Mouse (Mus musculus): ENCODE measurements at regions not wholly inside any gene's neighbourhood (a gene's known extent, or its start where the extent isn't known, plus 50 kb on each side); places are given as distances from the start of the nearest gene placed in this dataset.

DNA sequence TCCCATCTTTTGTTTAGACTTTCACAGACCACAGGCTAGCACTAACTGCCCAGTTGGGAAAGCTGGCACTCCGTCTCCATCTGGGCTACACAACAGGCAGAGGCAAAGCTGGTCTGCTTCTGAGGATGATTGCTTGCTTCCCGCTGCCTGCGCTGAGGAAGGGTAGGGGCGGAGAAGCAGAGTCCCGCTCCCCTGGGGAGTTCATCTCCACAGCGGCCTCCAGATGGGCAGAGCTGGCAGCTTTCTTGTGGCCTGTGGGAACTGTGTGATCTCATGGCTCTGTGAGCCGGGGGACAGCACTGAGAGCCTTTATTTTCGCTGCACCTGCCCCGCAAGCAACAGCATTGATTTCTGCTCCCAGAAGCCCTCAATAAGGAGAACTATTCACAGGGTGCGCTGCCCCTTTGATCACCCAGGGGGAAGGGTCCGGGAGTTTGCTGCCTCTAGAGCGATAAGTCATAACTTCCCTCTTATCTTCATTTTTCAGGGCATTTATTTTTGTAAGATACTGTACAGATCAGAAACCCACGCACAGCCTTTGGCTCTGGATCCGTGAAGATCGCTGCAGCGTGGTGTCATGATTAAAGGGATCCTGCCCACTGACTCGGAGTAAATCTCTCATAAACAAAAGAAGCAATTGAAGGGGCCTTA lies 155.7 kb downstream of the Gm9376 start:
- H3K4me3 ChIP-seq, result peak overlapping the region; percentile 32
- no peak overlapping the region for H3K27ac ChIP-seq (ENCODE audit: poor library complexity, severe bottlenecking)
- WGBS, result 5% methylated on average over 17 of the region's 17 CpGs

DNA sequence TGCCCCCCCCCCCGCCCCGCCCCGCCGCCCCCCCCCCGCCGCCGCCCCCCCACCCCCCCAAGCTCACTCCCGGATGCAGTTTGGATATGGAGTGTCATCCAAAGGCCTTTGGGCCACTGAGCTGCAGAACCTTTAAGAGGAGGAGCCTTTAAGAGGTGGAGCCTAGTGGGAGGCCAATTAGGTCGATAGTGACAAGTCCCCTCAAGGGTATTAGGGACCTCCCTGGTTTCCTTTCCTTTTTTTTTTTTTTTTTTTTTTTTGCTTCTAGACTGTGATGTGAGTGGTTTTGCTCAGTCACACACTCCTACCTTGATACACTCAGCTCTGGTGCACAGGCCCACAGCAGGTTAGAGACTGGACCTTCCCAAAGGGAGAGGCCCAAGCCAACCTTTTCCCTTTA lies 156.5 kb downstream of the Gm9376 start:
- Histone ChIP-seq H3K4me2 (peak overlapping the region; percentile 65), H3K4me3 (no peak overlapping the region), H3K9me3 (replicated peaks) (peaks cover 21% of the 10 kb centered on the region; the same call in 1 of the 2 replicates), H3K36me3 (no peaks in the 10 kb centered on the region), H3K4me1 (replicated peaks) (peaks cover 9% of the 10 kb centered on the region), H3K9ac (no peak overlapping the region), H3K27me3 (replicated peaks) (peaks cover 8% of the 10 kb centered on the region; the same call in 1 of the 2 replicates), H3K27ac (ENCODE audit: poor library complexity, severe bottlenecking) (no peak overlapping the region)
- 8% methylated on average over 6 of the region's 9 CpGs for WGBS
- no peak for ATAC-seq (ENCODE audit: insufficient number of reproducible peaks, low FRiP score)

More for the DNA sequence above, 155.7 kb downstream of the Gm9376 start:
- Histone ChIP-seq H3K4me2 (peak overlapping the region; percentile 65), H3K9me3 (replicated peaks) (peaks cover 21% of the 10 kb centered on the region; the same call in 1 of the 2 replicates), H3K9ac (0 out of 2 replicates have a peak overlapping the region, but pooled peaks have one; percentile 1), H3K4me1 (replicated peaks) (peaks cover 9% of the 10 kb centered on the region), H3K27me3 (replicated peaks) (peaks cover 8% of the 10 kb centered on the region; the same call in 1 of the 2 replicates), H3K36me3 (no peaks in the 10 kb centered on the region)
- ATAC-seq (ENCODE audit: insufficient number of reproducible peaks, low FRiP score), result no peak

DNA sequence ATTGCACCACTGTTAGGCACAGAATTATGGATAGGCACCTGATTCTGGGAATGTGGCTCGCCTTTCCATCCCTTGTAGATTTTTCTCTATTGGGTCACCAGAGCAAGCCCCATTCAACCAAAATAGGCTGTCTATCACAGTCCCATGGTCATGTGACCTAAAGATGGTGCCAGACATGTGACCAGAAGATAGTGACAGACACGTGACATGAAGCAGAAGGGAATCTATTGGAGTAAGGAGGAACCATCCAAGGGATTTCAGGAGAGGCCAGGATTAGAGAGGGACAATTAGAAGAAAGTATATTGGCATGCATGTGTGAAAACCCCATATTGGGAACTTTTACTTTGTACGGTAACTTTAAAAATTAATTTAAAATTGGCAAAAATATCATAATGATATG lies 159.8 kb downstream of the Gm9376 start:
- Histone ChIP-seq H3K4me2 (no peak overlapping the region), H3K36me3 (no peaks in the 10 kb centered on the region), H3K9ac (no peak overlapping the region), H3K9me3 (replicated peaks) (no peaks in the 10 kb centered on the region), H3K27ac (ENCODE audit: poor library complexity, severe bottlenecking) (no peak overlapping the region), H3K4me3 (no peak overlapping the region), H3K4me1 (replicated peaks) (peaks cover 9% of the 10 kb centered on the region), H3K27me3 (replicated peaks) (peaks cover 8% of the 10 kb centered on the region; the same call in 1 of the 2 replicates)
- no peak for ATAC-seq (ENCODE audit: insufficient number of reproducible peaks, low FRiP score)
- WGBS, result 66% methylated on average over 3 of the region's 3 CpGs

DNA sequence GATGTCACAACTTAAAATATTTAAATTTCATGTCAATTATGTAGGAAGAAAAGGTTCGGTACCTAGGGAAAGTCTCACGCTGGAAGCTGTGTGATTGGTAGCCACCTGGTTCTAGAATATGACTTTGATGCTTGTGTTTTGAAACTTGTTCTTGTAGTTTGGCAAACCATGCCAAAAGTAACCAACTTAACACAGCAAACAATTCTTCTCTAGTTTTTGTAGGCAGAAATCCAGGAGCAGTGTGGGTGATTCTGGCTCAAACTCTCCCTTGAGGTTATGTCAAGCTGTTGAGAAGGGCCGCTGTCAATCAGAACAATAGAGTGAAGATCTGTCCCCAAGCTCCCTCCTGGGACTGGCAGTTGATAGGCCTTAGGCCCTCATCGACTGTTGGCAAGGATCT lies 163.5 kb downstream of the Gm9376 start:
- H3K9ac ChIP-seq, result no peak overlapping the region
- H3K27me3 ChIP-seq (replicated peaks), result peaks cover 17% of the 10 kb centered on the region
- ATAC-seq (ENCODE audit: insufficient number of reproducible peaks, low FRiP score), result no peak
- H3K9me3 ChIP-seq (replicated peaks), result no peaks in the 10 kb centered on the region
- WGBS, result 91% methylated on average over 4 of the region's 4 CpGs
- H3K4me3 ChIP-seq, result no peak overlapping the region
- no peaks in the 10 kb centered on the region for H3K36me3 ChIP-seq
- no peaks in the 10 kb centered on the region for H3K4me1 ChIP-seq (replicated peaks)
- H3K27ac ChIP-seq (ENCODE audit: poor library complexity, severe bottlenecking), result no peak overlapping the region
- no peak overlapping the region for H3K4me2 ChIP-seq

DNA sequence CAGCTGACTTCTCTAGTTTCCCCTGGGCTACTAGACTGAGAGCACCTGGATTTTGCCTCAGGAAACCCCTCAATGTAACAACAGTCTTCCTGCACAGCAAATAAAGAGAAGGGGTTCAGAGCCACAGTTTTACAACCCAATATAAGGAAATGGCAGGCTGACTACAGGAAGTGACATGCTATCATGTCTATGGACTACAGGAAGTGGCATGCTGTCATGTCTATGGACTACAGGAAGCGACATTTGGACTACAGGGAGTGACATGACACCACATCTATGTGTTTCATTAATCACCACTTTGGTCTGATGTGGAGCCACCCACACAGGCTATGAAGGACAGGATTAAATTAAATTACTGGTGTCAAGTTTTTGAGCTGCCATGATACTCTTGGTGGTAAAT lies 164.0 kb downstream of the Gm9376 start:
- Histone ChIP-seq H3K9ac (no peak overlapping the region), H3K4me2 (no peak overlapping the region), H3K27ac (ENCODE audit: poor library complexity, severe bottlenecking) (no peak overlapping the region), H3K36me3 (no peaks in the 10 kb centered on the region), H3K4me3 (no peak overlapping the region), H3K27me3 (replicated peaks) (peaks cover 17% of the 10 kb centered on the region), H3K4me1 (replicated peaks) (no peaks in the 10 kb centered on the region), H3K9me3 (replicated peaks) (no peaks in the 10 kb centered on the region)
- WGBS, result 75% methylated on average over 1 of the region's 1 CpGs
- ATAC-seq (ENCODE audit: insufficient number of reproducible peaks, low FRiP score), result no peak

DNA sequence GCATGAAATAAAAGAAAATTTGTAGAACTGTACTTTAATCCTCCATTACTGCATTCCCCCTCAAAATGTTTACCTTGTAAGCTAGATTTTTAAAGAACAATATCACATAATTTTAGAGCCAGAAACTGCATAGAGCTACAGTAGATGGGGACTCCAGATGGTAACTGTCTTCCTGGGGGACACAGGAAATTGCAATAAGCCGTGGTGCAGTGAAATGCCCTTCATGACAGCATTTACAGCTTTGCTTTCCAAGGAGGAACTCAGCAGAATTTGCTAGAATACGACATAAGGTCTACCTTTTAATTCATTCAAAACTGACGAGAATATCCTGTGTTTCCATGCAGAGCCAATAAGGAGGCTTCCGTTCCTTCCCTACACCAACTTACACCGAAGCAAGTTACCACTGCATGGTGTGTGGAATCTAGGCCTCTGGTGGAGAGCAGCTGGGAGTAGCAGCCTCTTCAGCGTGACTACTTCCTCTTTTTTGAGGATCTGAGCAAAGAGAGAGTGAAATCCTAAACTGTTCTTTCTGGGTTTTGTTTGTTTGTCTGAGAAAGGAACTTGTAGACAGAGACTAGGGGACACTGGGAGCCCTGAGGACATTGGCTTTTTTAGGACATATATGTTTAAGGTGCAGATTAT lies 164.6 kb downstream of the Gm9376 start:
- no peak overlapping the region for H3K4me2 ChIP-seq
- no peak overlapping the region for H3K27ac ChIP-seq (ENCODE audit: poor library complexity, severe bottlenecking)
- 69% methylated on average over 6 of the region's 6 CpGs for WGBS
- H3K4me3 ChIP-seq, result no peak overlapping the region
- H3K4me1 ChIP-seq (replicated peaks), result no peaks in the 10 kb centered on the region
- H3K27me3 ChIP-seq (replicated peaks), result peaks cover 17% of the 10 kb centered on the region
- H3K9me3 ChIP-seq (replicated peaks), result no peaks in the 10 kb centered on the region
- no peak overlapping the region for H3K9ac ChIP-seq
- ATAC-seq (ENCODE audit: insufficient number of reproducible peaks, low FRiP score), result no peak
- H3K36me3 ChIP-seq, result no peaks in the 10 kb centered on the region
